Mouse (Mus musculus): Measurements from ENCODE around the gene Kif1a.

DNA sequence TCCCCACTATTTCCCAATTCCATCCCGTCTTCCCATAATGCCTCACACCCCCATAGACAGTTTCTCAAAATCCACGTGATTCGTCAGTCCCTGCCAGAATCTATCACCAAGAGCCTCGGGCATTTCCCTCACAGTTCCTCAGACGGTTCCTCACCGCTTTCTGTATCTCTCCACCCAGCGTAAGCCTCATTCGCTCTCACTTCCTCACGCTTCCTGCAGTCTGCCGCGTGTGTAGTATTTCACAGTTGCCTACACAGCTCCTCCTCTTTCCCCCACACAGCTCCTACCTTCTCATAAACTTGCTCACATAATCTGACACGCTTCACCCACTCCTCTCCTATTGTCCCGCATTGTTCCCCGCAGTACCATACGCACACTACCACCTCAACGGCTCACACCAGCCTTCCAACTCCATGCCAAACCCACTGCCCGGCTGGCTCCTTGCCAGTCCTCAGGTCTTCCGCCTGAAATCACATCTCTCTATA is 30.2 kb downstream of the Kif1a start:
- TF ChIP-seq POLR2A (IDR thresholded peaks at IDR 0.05; ENCODE audit: control insufficient read depth in 1 of 2, insufficient read depth in 1 of 2, low read depth in 1 of 2, low read length in 2 of 2, poor library complexity in 1 of 2) (no peak), EP300 (IDR thresholded peaks at IDR 0.05; ENCODE audit: low read depth in 1 of 2, low read length in 2 of 2) (no peak), CTCF (IDR thresholded peaks at IDR 0.05 in 2 of 3, conservative IDR thresholded peaks at IDR 0.05 in 1 of 3; ENCODE audit: control insufficient read depth in 1 of 3, insufficient read depth in 1 of 3, low read depth in 2 of 3, low read length in 3 of 3, poor library complexity in 1 of 3, severe bottlenecking in 1 of 3) (no peak), MAFK (IDR thresholded peaks at IDR 0.05; ENCODE audit: borderline replicate concordance, low read depth, low read length) (no peak), MYC (IDR thresholded peaks at IDR 0.05; ENCODE audit: low read depth, low read length) (no peak), USF1 (IDR thresholded peaks at IDR 0.05; ENCODE audit: low read depth, low read length) (no peak), POLR2AphosphoS5 (IDR thresholded peaks at IDR 0.05; ENCODE audit: borderline replicate concordance, low read depth, low read length) (no peak), MAX (IDR thresholded peaks at IDR 0.05; ENCODE audit: low read length) (no peak), NELFE (IDR thresholded peaks at IDR 0.05; ENCODE audit: low read depth, low read length) (no peak)

Measured in MEL (cell line).